Mouse (Mus musculus): ENCODE data around the gene Gm7075.
"Not testable (repeated sequence)": the region's sequence is repeated elsewhere in the genome, so short reads cannot be mapped to it uniquely, and the experiment has no call there.

DNA sequence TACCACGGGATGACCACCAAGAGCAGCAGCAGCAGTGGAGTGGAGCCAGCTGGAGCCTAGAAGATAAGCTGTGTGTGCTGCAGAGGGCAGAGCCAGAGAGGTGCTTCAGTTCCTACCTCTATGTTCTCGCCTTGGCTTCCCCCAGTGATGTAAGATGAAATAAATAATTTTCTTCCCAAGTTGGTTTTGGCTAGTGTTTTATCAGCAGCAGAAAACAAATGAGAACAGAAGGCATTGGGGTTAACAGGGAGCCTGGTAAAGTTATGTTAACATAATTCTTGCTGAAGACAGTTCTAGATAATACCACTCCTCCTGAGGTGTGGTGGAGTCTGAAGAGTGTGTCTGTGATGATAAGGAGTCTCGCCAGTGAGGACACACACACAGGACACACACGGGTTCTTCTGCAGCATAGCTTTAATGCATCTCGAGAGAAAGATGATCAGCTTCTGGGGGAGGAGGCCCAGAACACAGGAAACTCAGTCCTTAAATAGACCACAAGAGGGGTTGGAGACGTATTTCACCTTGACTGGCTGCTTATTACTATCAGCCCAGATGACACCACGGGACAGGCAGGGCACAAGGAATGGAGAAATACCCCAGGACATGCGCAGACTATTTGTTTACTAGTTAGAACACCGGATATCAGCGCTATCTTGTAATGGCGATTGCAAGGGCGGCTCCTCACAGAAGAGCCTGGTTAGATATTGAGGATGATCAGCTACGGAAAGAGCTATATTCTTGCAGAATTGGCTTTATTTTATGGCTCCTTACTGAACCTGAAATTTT is 23.2 kb upstream of the Gm7075 start:
- TF ChIP-seq POLR2A (IDR thresholded peaks at IDR 0.05; ENCODE audit: extremely low read depth, insufficient read depth, low read length); CTCF (IDR thresholded peaks at IDR 0.05; ENCODE audit: low read depth, low read length): not testable (repeated sequence)

Measured in liver, adult 2 months (tissue).